ENCODE assay signal across 8 mouse cellular contexts in genomic region chr2:118111116-118111487, GRCm38 (mm10). TPM values are rescaled to one million over a fixed set of nuclear protein-coding genes. Genes with fewer than 3 reads are reported as not detected.
DNase-seq lines count a peak whose midpoint lies in the region; ATAC-seq lines count a peak whose summit lies in the region.

No protein-coding gene starts in this region.

- H3K27me3 ChIP-seq in intestine, embryonic 16.5 days (replicated peaks; ENCODE audit: control insufficient read depth, insufficient read depth, low read length), result no peaks in the 10 kb centered on the region
- peaks cover 24% of the 10 kb centered on the region for H3K27me3 ChIP-seq in midbrain, embryonic 10.5 days (ENCODE audit: low read depth, poor library complexity, severe bottlenecking)

- peak overlapping the region; percentile 62 for H3K9ac ChIP-seq in intestine, embryonic 16.5 days (ENCODE audit: low read depth, low read length)

- H3K27ac ChIP-seq in intestine, embryonic 16.5 days (ENCODE audit: low read length), result peak overlapping the region; percentile 82
- peak overlapping the region; percentile 82 for H3K27ac ChIP-seq in midbrain, embryonic 10.5 days (replicated peaks)

- peaks cover 16% of the 10 kb centered on the region for H3K4me1 ChIP-seq in intestine, embryonic 16.5 days (ENCODE audit: control insufficient read depth, insufficient read depth, low read length)
- H3K4me1 ChIP-seq in midbrain, embryonic 10.5 days, result peaks cover 70% of the 10 kb centered on the region

- H3K36me3 ChIP-seq in intestine, embryonic 16.5 days (ENCODE audit: control insufficient read depth, insufficient read depth, low read length), result no peaks in the 10 kb centered on the region
- peaks cover 16% of the 10 kb centered on the region for H3K36me3 ChIP-seq in midbrain, embryonic 10.5 days

- peak; percentile 72 for ATAC-seq in intestine, embryonic 16.5 days

- no peaks in the 10 kb centered on the region for H3K9me3 ChIP-seq in intestine, embryonic 16.5 days (ENCODE audit: control insufficient read depth, low read length)
- no peaks in the 10 kb centered on the region for H3K9me3 ChIP-seq in midbrain, embryonic 10.5 days (replicated peaks)

- peak overlapping the region; percentile 54 for H3K4me3 ChIP-seq in intestine, embryonic 16.5 days (ENCODE audit: low read length)
- H3K4me3 ChIP-seq in midbrain, embryonic 10.5 days, result peak overlapping the region; percentile 71

- H3K4me2 ChIP-seq in intestine, embryonic 16.5 days (ENCODE audit: low read depth, low read length), result peak overlapping the region; percentile 92

- intact Hi-C loops in gastrocnemius, postnatal 36 days (cut with DNase I), result loop anchor here (2.0 to 5.0 kb wide), 2 partner anchors 329 to 570 kb away; no protein-coding TSS in a partner anchor
- intact Hi-C loops in left cerebral cortex, postnatal 36 days (cut with DNase I), result loop anchor here (1.0 to 10.0 kb wide), 4 partner anchors 136 to 659 kb away; no protein-coding TSS in a partner anchor

- under 1% methylated on average over 16 of the region's 16 CpGs for WGBS in intestine, embryonic 16.5 days
- WGBS in midbrain, embryonic 10.5 days, result under 1% methylated on average over 16 of the region's 16 CpGs

- DNase-seq in adrenal gland, adult 8-10 months, result peak; percentile 79
- DNase-seq in embryo, embryonic 11.5 days (ENCODE audit: low read depth, low spot score), result peak; percentile 86
- peak; percentile 80 to 86 for DNase-seq in gastrocnemius, postnatal 36 days
- peak; percentile 80 to 83 for DNase-seq in left cerebral cortex, postnatal 36 days (ENCODE audit: low spot score in 2 of 2)
- DNase-seq in midbrain, embryonic 10.5 days (ENCODE audit: low spot score), result peak; percentile 92
- peak; percentile 64 to 68 for DNase-seq in right cerebral cortex, postnatal 36 days (ENCODE audit: low spot score in 2 of 2)
- DNase-seq in urinary bladder, postnatal 4 days (ENCODE audit: low spot score in 2 of 2), result peak; percentile 84 to 88

RNA-seq across cellular contexts. Expression of gene Thbs1, which starts 0.6 kb away (rescaled TPM):
- total RNA-seq in adrenal gland, adult 8-10 months (2022), result 10 to 100 TPM; 13.4 to 41.0 (median 19.9) TPM
- total RNA-seq in gastrocnemius, postnatal 36 days (2021), result 1 to 10 TPM; 7.4 to 7.7 TPM
- polyA plus RNA-seq in intestine, embryonic 16.5 days (2015; fragmentation: Nextera tagmentation; extraction: Ambion mirVana), result 22.6 and 26.1 TPM in 2 replicates
- total RNA-seq in left cerebral cortex, postnatal 36 days (2021), result 1 to 10 TPM; 1.7 to 2.1 TPM
- polyA plus RNA-seq in midbrain, embryonic 10.5 days (2016; fragmentation: Nextera tagmentation; extraction: Ambion mirVana), result 25.4 and 35.4 TPM in 2 replicates

Comparison
In these comparisons a context has a peak if more than half of its experiments do, and no peak if none do; other contexts are left out.
1. Peak in every context shown above with its lines: DNase-seq, ATAC-seq, H3K4me3 ChIP-seq and H3K27ac ChIP-seq.